Mouse (Mus musculus) liver, embryonic 14.5 days (tissue): Measurements from ENCODE around the gene Olfr1294. TPM values are rescaled to one million over a fixed set of nuclear protein-coding genes. Genes with fewer than 3 reads are reported as not detected.

Experiments used
- ATAC-seq: fragments of 200-750 bp; cut with Nextera tagmentation; 2 replicates; pipeline ENCODE4 v1.8.0; 2017; ENCODE audit warnings: moderate number of reproducible peaks, mild to moderate bottlenecking, moderate library complexity; ENCODE audit not compliant: insufficient read depth
- DNase-seq, 3 experiments: peaks; one replicate each; pipeline ENCODE4 v3.0.0-alpha.2; 2012 to 2013; ENCODE audit warnings: low read depth in 3 of 3, low spot score in 3 of 3
- H3K27ac ChIP-seq: fragments of 300-500 bp; sonication (generic); 2 replicates; pipeline ENCODE4 v1.5.1; 2014; ENCODE audit warnings: moderate library complexity, mild to moderate bottlenecking, control low read depth, inconsistent platforms
- H3K27me3 ChIP-seq: fragments of 300-500 bp; sonication (generic); 2 replicates; pipeline ENCODE4 v1.6.1; 2014; ENCODE audit warnings: mild to moderate bottlenecking, low read length, moderate library complexity; ENCODE audit not compliant: control insufficient read depth, insufficient read depth
- H3K36me3 ChIP-seq: fragments of 300-500 bp; sonication (generic); replicated peaks from 2 replicates; pipeline ENCODE4 v1.6.1; 2014; ENCODE audit warnings: low read depth; ENCODE audit not compliant: control insufficient read depth, insufficient read depth
- H3K4me1 ChIP-seq, 2 experiments: fragments of 200-500 bp in 1 of 2; fragments of 300-500 bp in 1 of 2; sonication (generic) in 1 of 2; replicated peaks; 2 replicates each; pipeline ENCODE4 v1.6.1; 2012 to 2014; ENCODE audit warnings: antibody characterized with exemption in 1 of 2, inconsistent platforms in 1 of 2, low read length in 1 of 2; ENCODE audit not compliant: control insufficient read depth in 2 of 2, insufficient read depth in 2 of 2
- H3K4me2 ChIP-seq: fragments of 300-500 bp; sonication (generic); 2 replicates; pipeline ENCODE4 v1.6.1; 2014; ENCODE audit warnings: low read depth, mild to moderate bottlenecking, control low read depth, moderate library complexity
- H3K4me3 ChIP-seq, 2 experiments: fragments of 200-500 bp in 1 of 2; fragments of 300-500 bp in 1 of 2; sonication (generic) in 1 of 2; 2 replicates each; pipeline ENCODE4 v1.5.1; 2012 to 2014; ENCODE audit warnings: low read depth in 2 of 2, low read length in 2 of 2, mild to moderate bottlenecking in 2 of 2, control low read depth in 1 of 2, inconsistent platforms in 1 of 2, moderate library complexity in 1 of 2; ENCODE audit not compliant: insufficient read depth in 1 of 2
- H3K9ac ChIP-seq: fragments of 300-500 bp; sonication (generic); replicated peaks from 2 replicates; pipeline ENCODE4 v1.6.1; 2014; ENCODE audit warnings: mild to moderate bottlenecking, control low read depth, moderate library complexity
- H3K9me3 ChIP-seq: fragments of 300-500 bp; sonication (generic); 2 replicates; pipeline ENCODE4 v1.6.1; 2016; ENCODE audit warnings: low read length, mixed read lengths; ENCODE audit not compliant: control insufficient read depth
- CTCF ChIP-seq: IDR thresholded peaks from 2 replicates; pipeline ENCODE4 v1.5.1; 2016; ENCODE audit warnings: antibody characterized with exemption, low read depth, control low read depth
- EP300 ChIP-seq: IDR thresholded peaks from 2 replicates; pipeline ENCODE4 v1.6.1; 2016; ENCODE audit warnings: antibody characterized with exemption, low read depth
- WGBS: fragments of 180-500 bp; shearing (Covaris S2); extraction: QIAGEN DNeasy Blood & Tissue Kit; methylation state at CpG from one replicate; pipeline ENCODE4 v1.1.7; 2014; ENCODE audit not compliant: insufficient replicate concordance; 5-methylcytosine and 5-hydroxymethylcytosine counted together
- polyA plus RNA-seq, 2 experiments: library from polyadenylated mRNA; depleted of rRNA in 1 of 2; stranded (reverse) in 1 of 2; unstranded in 1 of 2; fragments of >200 nt; fragmentation: Nextera tagmentation in 1 of 2; extraction: Ambion mirVana in 1 of 2; gene quantifications; 2 replicates each; pipeline versions ENCODE4 v1.2.1 to v1.2.3; 2012 to 2014

The Olfr1294 gene
- not detected in 2 replicates for polyA plus RNA-seq (2012; rRNA removed)
- not detected in 2 replicates for polyA plus RNA-seq (2014; fragmentation: Nextera tagmentation; extraction: Ambion mirVana)

DNA sequence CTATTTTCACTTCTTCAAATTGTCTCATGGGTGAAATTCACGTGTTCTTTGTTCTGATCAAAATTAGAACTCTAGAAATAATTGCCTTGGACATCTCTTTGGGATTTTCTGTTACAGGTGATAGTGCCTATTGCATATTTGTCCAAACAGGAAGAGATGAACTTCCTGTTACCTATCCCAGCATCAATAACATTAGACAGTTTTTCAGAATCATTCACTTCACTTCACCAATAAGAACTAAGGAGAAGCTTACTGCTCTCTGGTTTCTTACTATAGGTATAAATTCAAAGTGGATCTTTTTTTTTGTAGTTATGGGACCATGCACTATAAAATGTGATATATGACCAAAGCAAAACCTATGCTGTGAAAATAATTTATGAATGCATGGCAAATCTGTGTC is at the start of gene Olfr1294:
Gene Olfr1294 (minus strand): TSS at position 101 of the 400 bp plus-strand sequence.
- TF ChIP-seq EP300 (no peak), CTCF (no peak)
- 19% methylated on average over 1 of the region's 1 CpGs for WGBS
- Histone ChIP-seq H3K4me3 (no peak within 1 kb of the TSS), H3K4me1 (no peaks in the 10 kb centered on the region), H3K36me3 (no peaks in the 10 kb centered on the region), H3K27ac (no peak within 1 kb of the TSS), H3K9me3 (no peaks in the 10 kb centered on the region), H3K9ac (no peak within 1 kb of the TSS), H3K4me2 (no peak within 1 kb of the TSS), H3K27me3 (no peaks in the 10 kb centered on the region)
- DNase-seq (no peak), ATAC-seq (no peak)

GRCm38 (mm10) chr2:111569581-111569980 is 29.5 kb upstream of the Olfr1294 start, which contains the start of gene Olfr1295:
Gene Olfr1295 (minus strand): TSS chr2:111569681.
- H3K9ac ChIP-seq: no peak within 1 kb of the TSS
- no peak within 1 kb of the TSS for H3K4me3 ChIP-seq
- no peaks in the 10 kb centered on the region for H3K36me3 ChIP-seq
- no peaks in the 10 kb centered on the region for H3K9me3 ChIP-seq
- no peak within 1 kb of the TSS for H3K27ac ChIP-seq
- H3K4me2 ChIP-seq: no peak within 1 kb of the TSS
- TF ChIP-seq CTCF (no peak), EP300 (no peak)
- ATAC-seq (no peak), DNase-seq (no peak)
- no peaks in the 10 kb centered on the region for H3K4me1 ChIP-seq
- H3K27me3 ChIP-seq: no peaks in the 10 kb centered on the region

- 42% methylated on average over 1 of the region's 1 CpGs for WGBS
Observed at GRCm38 (mm10) chr2:111524903-111525302, 15.2 kb downstream of the Olfr1294 start, which contains the start of gene Olfr1293-ps. Gene Olfr1293-ps (plus strand): TSS chr2:111525203.

GRCm38 (mm10) chr2:111517451-111517850 is 22.6 kb downstream of the Olfr1294 start:
- ATAC-seq (no peak), DNase-seq (no peak)
- Histone ChIP-seq H3K27me3 (no peaks in the 10 kb centered on the region), H3K9me3 (no peaks in the 10 kb centered on the region), H3K4me2 (no peak overlapping the region), H3K9ac (no peak overlapping the region), H3K4me3 (no peak overlapping the region), H3K27ac (no peak overlapping the region), H3K36me3 (no peaks in the 10 kb centered on the region), H3K4me1 (no peaks in the 10 kb centered on the region)
- WGBS: 66% methylated on average over 10 of the region's 10 CpGs
- no peak for TF ChIP-seq CTCF
- TF ChIP-seq EP300: no peak

More at GRCm38 (mm10) chr2:111524903-111525302, 15.2 kb downstream of the Olfr1294 start, which contains the start of gene Olfr1293-ps:
- no peak within 1 kb of the TSS for H3K9ac ChIP-seq
- DNase-seq (no peak), ATAC-seq (no peak)
- H3K4me2 ChIP-seq: no peak within 1 kb of the TSS
- no peak within 1 kb of the TSS for H3K4me3 ChIP-seq
- no peaks in the 10 kb centered on the region for H3K27me3 ChIP-seq
- H3K4me1 ChIP-seq: no peaks in the 10 kb centered on the region
- H3K36me3 ChIP-seq: no peaks in the 10 kb centered on the region
- no peaks in the 10 kb centered on the region for H3K9me3 ChIP-seq
- TF ChIP-seq EP300 (no peak), CTCF (no peak)
- H3K27ac ChIP-seq: no peak within 1 kb of the TSS

- no peaks in the 10 kb centered on the region for H3K4me1 ChIP-seq
- no peaks in the 10 kb centered on the region for H3K9me3 ChIP-seq
- ATAC-seq (no peak), DNase-seq (no peak)
- no peaks in the 10 kb centered on the region for H3K36me3 ChIP-seq
- no peak within 1 kb of the TSS for H3K4me3 ChIP-seq
- TF ChIP-seq EP300: no peak
- no peak for TF ChIP-seq CTCF
- WGBS: 77% methylated on average over 3 of the region's 3 CpGs
- H3K9ac ChIP-seq: no peak within 1 kb of the TSS
- no peaks in the 10 kb centered on the region for H3K27me3 ChIP-seq
- no peak within 1 kb of the TSS for H3K27ac ChIP-seq
- no peak within 1 kb of the TSS for H3K4me2 ChIP-seq
Observed at GRCm38 (mm10) chr2:111496880-111497279, 43.2 kb downstream of the Olfr1294 start, which contains the start of gene Olfr1291-ps1. Gene Olfr1291-ps1 (plus strand): TSS chr2:111497180.
